In the genomic region with DNA sequence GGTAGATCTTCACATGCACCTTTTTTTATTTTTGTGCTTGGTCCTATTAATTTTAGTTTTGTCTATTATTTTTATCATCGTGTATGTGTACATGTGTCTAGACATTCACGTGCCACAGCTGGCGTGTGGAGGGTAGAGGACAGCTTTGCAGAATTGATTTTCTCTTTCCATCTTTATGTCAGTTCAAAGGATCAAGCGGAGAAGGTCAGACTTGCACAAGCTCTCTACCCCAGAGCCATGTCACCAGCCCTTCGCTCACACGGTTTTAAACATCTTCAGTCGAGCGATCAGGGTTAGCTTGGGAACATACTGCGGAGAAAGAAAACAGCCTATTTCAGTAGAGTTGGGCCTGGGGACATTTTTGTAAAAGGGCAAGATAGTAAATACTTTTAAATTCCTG, we compare ENCODE assay signal across 19 mouse cellular contexts.
"Had no signal": no experiment of that assay in that cellular context is flagged by ENCODE, and none has a peak within 500 bp of the region (broad histone marks: within the 10 kb centered on the region; RNA-seq: fewer than 3 reads in every experiment).

No protein-coding gene starts in this region.

- H3K9me3 ChIP-seq: liver, embryonic 13.5 days; liver, embryonic 15.5 days; lung, embryonic 15.5 days; midbrain, embryonic 13.5 days; midbrain, embryonic 15.5 days; neural tube, embryonic 13.5 days; stomach, embryonic 15.5 days had no signal

- DNase-seq: liver, embryonic 13.5 days; lung, adult 2 months; lung, postnatal 14 days; lung, postnatal 36 days; right cerebral cortex, postnatal 14 days; thymus, adult 2 months; thymus, postnatal 25 days; thymus, postnatal 4 days had no signal

- H3K9ac ChIP-seq: liver, embryonic 13.5 days; liver, embryonic 15.5 days; lung, embryonic 15.5 days; midbrain, embryonic 13.5 days; midbrain, embryonic 15.5 days; neural tube, embryonic 13.5 days; stomach, embryonic 15.5 days had no signal

- H3K27me3 ChIP-seq: liver, embryonic 13.5 days; liver, embryonic 15.5 days; lung, embryonic 15.5 days; midbrain, embryonic 13.5 days; midbrain, embryonic 15.5 days; neural tube, embryonic 13.5 days; stomach, embryonic 15.5 days had no signal

- ATAC-seq: lung, postnatal 0 days; midbrain, embryonic 13.5 days; midbrain, embryonic 15.5 days had no signal

- H3K36me3 ChIP-seq: liver, embryonic 13.5 days; liver, embryonic 15.5 days; lung, embryonic 15.5 days; midbrain, embryonic 13.5 days; midbrain, embryonic 15.5 days; neural tube, embryonic 13.5 days; stomach, embryonic 15.5 days had no signal

- H3K4me3 ChIP-seq: liver, embryonic 13.5 days; liver, embryonic 15.5 days; lung, embryonic 15.5 days; megakaryocyte, embryonic 14.5 days; midbrain, embryonic 13.5 days; midbrain, embryonic 15.5 days; neural tube, embryonic 13.5 days; stomach, embryonic 15.5 days had no signal

- H3K4me2 ChIP-seq: liver, embryonic 13.5 days; liver, embryonic 15.5 days; lung, embryonic 15.5 days; midbrain, embryonic 11.5 days; midbrain, embryonic 13.5 days; midbrain, embryonic 15.5 days; neural tube, embryonic 13.5 days; stomach, embryonic 15.5 days had no signal

- H3K27ac ChIP-seq: liver, embryonic 13.5 days; liver, embryonic 15.5 days; lung, embryonic 15.5 days; macrophage; midbrain, embryonic 13.5 days; midbrain, embryonic 15.5 days; neural tube, embryonic 13.5 days; stomach, embryonic 15.5 days; stomach, postnatal 0 days had no signal

- H3K4me1 ChIP-seq: liver, embryonic 13.5 days; liver, embryonic 15.5 days; lung, embryonic 15.5 days; megakaryocyte, embryonic 14.5 days; midbrain, embryonic 13.5 days; midbrain, embryonic 15.5 days; stomach, embryonic 15.5 days had no signal
